Mouse (Mus musculus): ENCODE measurements at regions not wholly inside any gene's neighbourhood (a gene's known extent, or its start where the extent isn't known, plus 50 kb on each side); places are given as distances from the start of the nearest gene placed in this dataset.

- Histone ChIP-seq H3K9ac (ENCODE audit: low read depth, low read length) (no peak overlapping the region), H3K4me3 (ENCODE audit: insufficient read depth, low read depth, low read length) (no peak overlapping the region), H3K79me2 (ENCODE audit: control insufficient read depth, insufficient read depth, low read length) (no peaks in the 10 kb centered on the region), H3K4me1 (ENCODE audit: control insufficient read depth, insufficient read depth, low read length) (no peaks in the 10 kb centered on the region), H3K27ac (replicated peaks; ENCODE audit: insufficient read depth, low read depth, low read length) (no peak overlapping the region), H3K36me3 (ENCODE audit: control insufficient read depth, insufficient read depth, low read length) (no peaks in the 10 kb centered on the region), H3K27me3 (ENCODE audit: control insufficient read depth, insufficient read depth, low read length) (no peaks in the 10 kb centered on the region)
- TF ChIP-seq CTCF (IDR thresholded peaks at IDR 0.05; ENCODE audit: low read depth, low read length) (no peak), POLR2A (IDR thresholded peaks at IDR 0.05; ENCODE audit: extremely low read depth, insufficient read depth, low read length) (no peak)
- DNase-seq (ENCODE audit: extremely low read depth, low read depth, low spot score): no peak
- WGBS: 84% methylated on average over 1 of the region's 1 CpGs
Measured at GRCm38 (mm10) chr13:37248741-37249140, 96.3 kb upstream of the Ly86 start.

DNA sequence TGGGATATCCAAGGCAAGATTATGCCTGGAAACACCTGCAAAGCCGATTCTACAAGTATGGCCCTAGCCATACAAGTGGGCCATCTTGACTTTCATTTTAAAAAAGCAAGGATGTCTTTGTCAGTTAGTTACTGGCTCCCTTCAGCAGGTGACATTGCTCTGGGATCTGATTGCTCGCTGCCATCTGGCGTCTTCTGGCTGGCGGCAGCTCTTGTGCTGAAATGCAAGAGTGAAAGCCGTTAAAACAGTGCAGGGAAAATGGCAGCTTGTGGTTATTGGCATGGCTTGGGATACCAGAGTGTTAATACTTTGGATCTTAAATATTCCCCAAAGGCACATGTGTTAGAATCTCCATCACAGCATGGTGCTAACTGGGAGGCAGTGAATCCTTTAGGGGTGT is 105.0 kb upstream of the Ly86 start:
- H3K36me3 ChIP-seq (ENCODE audit: control insufficient read depth, insufficient read depth, low read length): no peaks in the 10 kb centered on the region
- H3K4me3 ChIP-seq (ENCODE audit: insufficient read depth, low read depth, low read length): no peak overlapping the region
- 91% methylated on average over 5 of the region's 5 CpGs for WGBS
- no peak for DNase-seq (ENCODE audit: extremely low read depth, low read depth, low spot score)
- no peak overlapping the region for H3K9ac ChIP-seq (ENCODE audit: low read depth, low read length)
- no peaks in the 10 kb centered on the region for H3K79me2 ChIP-seq (ENCODE audit: control insufficient read depth, insufficient read depth, low read length)
- peaks cover 2% of the 10 kb centered on the region; the same call in 1 of the 2 replicates for H3K27me3 ChIP-seq (ENCODE audit: control insufficient read depth, insufficient read depth, low read length)
- TF ChIP-seq POLR2A (IDR thresholded peaks at IDR 0.05; ENCODE audit: extremely low read depth, insufficient read depth, low read length) (no peak), CTCF (IDR thresholded peaks at IDR 0.05; ENCODE audit: low read depth, low read length) (no peak)
- no peak overlapping the region for H3K27ac ChIP-seq (replicated peaks; ENCODE audit: insufficient read depth, low read depth, low read length)
- no peaks in the 10 kb centered on the region for H3K4me1 ChIP-seq (ENCODE audit: control insufficient read depth, insufficient read depth, low read length)

GRCm38 (mm10) chr13:37237285-37237684 is 107.7 kb upstream of the Ly86 start:
- H3K4me3 ChIP-seq (ENCODE audit: insufficient read depth, low read depth, low read length): no peak overlapping the region
- H3K9ac ChIP-seq (ENCODE audit: low read depth, low read length): no peak overlapping the region
- no peak for DNase-seq (ENCODE audit: extremely low read depth, low read depth, low spot score)
- H3K36me3 ChIP-seq (ENCODE audit: control insufficient read depth, insufficient read depth, low read length): no peaks in the 10 kb centered on the region
- TF ChIP-seq POLR2A (IDR thresholded peaks at IDR 0.05; ENCODE audit: extremely low read depth, insufficient read depth, low read length) (no peak), CTCF (IDR thresholded peaks at IDR 0.05; ENCODE audit: low read depth, low read length) (no peak)
- no peak overlapping the region for H3K27ac ChIP-seq (replicated peaks; ENCODE audit: insufficient read depth, low read depth, low read length)
- H3K4me1 ChIP-seq (ENCODE audit: control insufficient read depth, insufficient read depth, low read length): no peaks in the 10 kb centered on the region
- 92% methylated on average over 3 of the region's 3 CpGs for whole genome bisulfite sequencing
- peaks cover 2% of the 10 kb centered on the region; the same call in 1 of the 2 replicates for H3K27me3 ChIP-seq (ENCODE audit: control insufficient read depth, insufficient read depth, low read length)
- H3K79me2 ChIP-seq (ENCODE audit: control insufficient read depth, insufficient read depth, low read length): no peaks in the 10 kb centered on the region

DNA sequence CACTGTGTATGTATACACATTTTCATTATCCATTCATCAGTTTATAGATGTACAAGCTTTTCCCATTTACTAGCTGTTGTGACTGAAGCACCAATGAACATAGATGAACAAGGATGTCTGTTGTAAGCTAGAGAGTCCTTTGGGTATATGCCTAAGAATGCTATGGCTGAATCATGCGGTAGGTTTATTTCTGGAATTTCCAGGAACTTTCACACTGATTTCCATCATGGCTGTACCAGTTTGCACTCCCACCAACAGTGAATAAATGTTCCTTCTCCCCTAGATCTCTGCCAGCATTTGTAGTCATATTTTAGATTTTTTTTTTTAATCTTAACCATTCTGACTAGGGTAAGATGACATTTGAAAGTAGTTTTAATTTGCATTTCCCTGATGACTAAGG is 119.2 kb upstream of the Ly86 start:
- no peak for DNase-seq (ENCODE audit: extremely low read depth, low read depth, low spot score)
- H3K4me3 ChIP-seq (ENCODE audit: insufficient read depth, low read depth, low read length): no peak overlapping the region
- no peaks in the 10 kb centered on the region for H3K4me1 ChIP-seq (ENCODE audit: control insufficient read depth, insufficient read depth, low read length)
- H3K9ac ChIP-seq (ENCODE audit: low read depth, low read length): no peak overlapping the region
- TF ChIP-seq POLR2A (IDR thresholded peaks at IDR 0.05; ENCODE audit: extremely low read depth, insufficient read depth, low read length): no peak
- TF ChIP-seq CTCF (IDR thresholded peaks at IDR 0.05; ENCODE audit: low read depth, low read length): no peak
- 97% methylated on average over 1 of the region's 1 CpGs for WGBS
- no peak overlapping the region for H3K27ac ChIP-seq (replicated peaks; ENCODE audit: insufficient read depth, low read depth, low read length)
- H3K36me3 ChIP-seq (ENCODE audit: control insufficient read depth, insufficient read depth, low read length): no peaks in the 10 kb centered on the region
- no peaks in the 10 kb centered on the region for H3K27me3 ChIP-seq (ENCODE audit: control insufficient read depth, insufficient read depth, low read length)
- no peaks in the 10 kb centered on the region for H3K79me2 ChIP-seq (ENCODE audit: control insufficient read depth, insufficient read depth, low read length)

DNA sequence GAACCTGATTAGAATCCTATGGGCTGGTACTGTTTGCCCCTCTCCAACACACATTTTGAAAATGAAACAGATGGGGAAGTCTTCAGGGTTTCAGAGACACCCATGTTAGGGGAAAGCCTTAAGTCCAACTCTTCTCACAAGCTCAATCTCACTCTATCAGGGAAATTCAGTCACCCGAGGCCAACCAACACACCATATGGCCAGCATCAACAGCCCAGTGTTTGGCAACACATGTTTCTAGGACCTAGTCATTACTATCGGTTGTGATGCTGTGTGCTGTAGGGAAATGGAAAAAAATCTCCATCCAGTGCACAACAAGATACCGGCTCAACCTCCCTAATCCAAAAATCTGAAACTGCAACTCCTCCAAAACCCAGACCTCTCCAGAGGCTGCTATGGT is 124.6 kb upstream of the Ly86 start:
- DNase-seq (ENCODE audit: extremely low read depth, low read depth, low spot score): no peak
- Histone ChIP-seq H3K4me3 (ENCODE audit: insufficient read depth, low read depth, low read length) (no peak overlapping the region), H3K36me3 (ENCODE audit: control insufficient read depth, insufficient read depth, low read length) (no peaks in the 10 kb centered on the region), H3K79me2 (ENCODE audit: control insufficient read depth, insufficient read depth, low read length) (no peaks in the 10 kb centered on the region), H3K27me3 (ENCODE audit: control insufficient read depth, insufficient read depth, low read length) (no peaks in the 10 kb centered on the region), H3K27ac (replicated peaks; ENCODE audit: insufficient read depth, low read depth, low read length) (no peak overlapping the region), H3K9ac (ENCODE audit: low read depth, low read length) (no peak overlapping the region), H3K4me1 (ENCODE audit: control insufficient read depth, insufficient read depth, low read length) (no peaks in the 10 kb centered on the region)
- 78% methylated on average over 3 of the region's 3 CpGs for WGBS
- TF ChIP-seq POLR2A (IDR thresholded peaks at IDR 0.05; ENCODE audit: extremely low read depth, insufficient read depth, low read length) (no peak), CTCF (IDR thresholded peaks at IDR 0.05; ENCODE audit: low read depth, low read length) (no peak)

DNA sequence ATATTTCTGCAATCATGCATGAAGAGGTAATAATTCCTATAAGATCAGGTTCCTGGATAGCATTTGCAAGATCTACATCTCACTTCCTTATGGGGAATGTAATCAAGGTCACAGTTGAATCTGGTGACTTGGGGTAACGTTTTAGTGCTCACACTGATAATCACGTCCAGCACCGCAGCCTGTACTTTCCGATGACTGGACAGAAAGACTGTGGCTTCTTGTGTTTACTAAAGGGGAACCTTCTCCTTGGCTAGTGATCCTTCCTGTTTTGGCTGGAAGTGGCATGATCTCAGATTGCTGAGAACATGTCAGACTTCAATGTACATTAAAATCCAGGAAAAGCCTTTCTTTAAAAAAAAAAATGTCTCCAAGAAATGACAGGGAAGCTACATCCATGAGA is 126.4 kb upstream of the Ly86 start:
- DNase-seq (ENCODE audit: extremely low read depth, low read depth, low spot score): peak; percentile 34
- no peak overlapping the region for H3K4me3 ChIP-seq (ENCODE audit: insufficient read depth, low read depth, low read length)
- 70% methylated on average over 4 of the region's 4 CpGs for WGBS

More for the DNA sequence above, 126.4 kb upstream of the Ly86 start:
- Histone ChIP-seq H3K27ac (replicated peaks; ENCODE audit: insufficient read depth, low read depth, low read length) (no peak overlapping the region), H3K36me3 (ENCODE audit: control insufficient read depth, insufficient read depth, low read length) (no peaks in the 10 kb centered on the region), H3K9ac (ENCODE audit: low read depth, low read length) (no peak overlapping the region), H3K27me3 (ENCODE audit: control insufficient read depth, insufficient read depth, low read length) (no peaks in the 10 kb centered on the region), H3K4me1 (ENCODE audit: control insufficient read depth, insufficient read depth, low read length) (no peaks in the 10 kb centered on the region), H3K79me2 (ENCODE audit: control insufficient read depth, insufficient read depth, low read length) (no peaks in the 10 kb centered on the region)
- TF ChIP-seq POLR2A (IDR thresholded peaks at IDR 0.05; ENCODE audit: extremely low read depth, insufficient read depth, low read length) (no peak), CTCF (IDR thresholded peaks at IDR 0.05; ENCODE audit: low read depth, low read length) (no peak)
